Mouse (Mus musculus) lung, postnatal 25 days (tissue): ENCODE results near the gene Sirt1.

Experiments
- DNase-seq: peaks from one replicate; pipeline ENCODE4 v3.0.0; 2022; ENCODE audit warnings: low spot score

Sirt1 gene

GRCm38 (mm10) chr10:63336901-63337300 lies 44.6 kb downstream of the Sirt1 start:
- no peak for DNase-seq

- no peak for DNase-seq
These were observed 54.4 kb downstream of the Sirt1 start for GRCm38 (mm10) chr10:63327091-63327490.

GRCm38 (mm10) chr10:63313726-63314125 lies 67.8 kb downstream of the Sirt1 start:
- DNase-seq = no peak

GRCm38 (mm10) chr10:63308582-63309366 lies 72.7 kb downstream of the Sirt1 start:
- DNase-seq = peak; percentile 81

DNA sequence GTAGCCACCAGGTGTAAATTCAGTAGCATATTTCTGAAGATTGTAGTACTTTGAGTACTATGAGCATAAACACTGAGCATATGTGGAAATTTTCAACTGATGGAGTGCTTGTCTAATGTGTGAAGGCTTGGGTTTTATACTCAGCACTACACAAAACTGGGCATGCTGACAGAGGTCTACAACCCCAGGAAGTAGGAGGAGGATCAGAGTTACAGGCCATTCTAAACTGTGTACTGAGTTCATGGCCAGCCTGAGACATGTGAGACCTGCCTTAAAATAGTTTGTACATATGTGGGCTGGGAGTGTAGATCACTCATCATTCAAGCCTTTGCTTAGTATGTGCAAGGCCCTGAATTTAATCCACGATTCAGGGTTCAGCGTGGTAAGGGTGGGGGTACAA lies 79.1 kb downstream of the Sirt1 start:
- no peak for DNase-seq

GRCm38 (mm10) chr10:63282846-63283245 lies 98.7 kb downstream of the Sirt1 start:
- no peak for DNase-seq

DNA sequence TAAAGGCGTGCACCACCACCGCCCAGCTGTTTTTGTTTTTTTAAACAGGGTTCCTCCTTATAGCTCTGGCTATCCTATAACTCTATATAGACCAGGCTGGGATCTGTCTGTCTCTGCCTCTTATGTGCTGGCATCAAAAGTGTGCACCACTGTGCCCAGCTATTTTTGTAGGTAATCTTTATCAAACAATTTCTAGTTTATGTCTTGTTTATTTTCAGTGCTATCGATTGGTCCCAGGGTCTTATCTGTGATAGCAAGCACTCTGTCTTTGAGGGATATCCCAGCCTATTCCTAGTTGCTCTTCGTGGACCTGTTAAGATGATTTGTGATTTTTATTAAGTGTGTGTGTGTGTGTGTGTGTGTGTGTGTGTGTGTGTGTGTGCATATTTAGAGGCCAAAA lies 99.1 kb downstream of the Sirt1 start:
- DNase-seq = no peak

DNA sequence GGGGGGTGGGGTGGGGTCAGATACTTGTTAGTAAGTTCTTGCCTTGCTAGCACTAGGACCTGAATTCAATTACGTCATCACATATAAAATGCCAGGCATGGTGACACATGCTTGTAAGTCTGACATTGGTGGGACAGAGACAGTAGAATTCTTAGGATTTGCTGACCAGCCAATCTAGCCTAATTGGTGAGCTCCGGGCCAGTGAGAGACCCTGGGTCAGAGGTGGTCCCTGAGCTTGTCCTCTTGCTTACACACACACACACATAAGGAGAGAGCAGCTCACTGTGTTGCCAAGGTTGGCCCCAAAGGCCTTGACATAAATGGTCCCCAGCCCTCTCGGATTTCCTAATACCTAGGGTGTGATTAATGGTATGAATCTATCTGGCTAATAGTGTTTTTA lies 101.7 kb downstream of the Sirt1 start:
- no peak for DNase-seq

DNA sequence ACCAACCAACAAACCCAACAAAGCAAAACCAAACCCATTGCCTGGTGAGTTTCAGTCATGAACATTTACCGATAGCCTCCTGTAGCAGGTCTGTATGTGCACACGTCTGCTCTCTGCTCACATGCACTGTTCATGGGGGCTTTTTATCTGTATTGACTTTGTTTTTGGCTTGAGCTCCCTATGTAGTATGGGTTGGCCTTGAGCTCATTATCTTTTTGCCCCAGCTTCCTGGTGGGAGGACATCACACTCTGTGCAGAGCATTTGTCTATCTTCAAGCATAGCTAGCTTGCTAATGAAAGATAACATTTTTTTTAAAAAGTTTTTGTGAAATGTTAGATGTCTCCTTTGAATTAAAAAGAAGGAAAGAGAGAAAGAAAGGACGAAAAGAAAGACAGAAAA lies 104.5 kb downstream of the Sirt1 start:
- no peak for DNase-seq

DNA sequence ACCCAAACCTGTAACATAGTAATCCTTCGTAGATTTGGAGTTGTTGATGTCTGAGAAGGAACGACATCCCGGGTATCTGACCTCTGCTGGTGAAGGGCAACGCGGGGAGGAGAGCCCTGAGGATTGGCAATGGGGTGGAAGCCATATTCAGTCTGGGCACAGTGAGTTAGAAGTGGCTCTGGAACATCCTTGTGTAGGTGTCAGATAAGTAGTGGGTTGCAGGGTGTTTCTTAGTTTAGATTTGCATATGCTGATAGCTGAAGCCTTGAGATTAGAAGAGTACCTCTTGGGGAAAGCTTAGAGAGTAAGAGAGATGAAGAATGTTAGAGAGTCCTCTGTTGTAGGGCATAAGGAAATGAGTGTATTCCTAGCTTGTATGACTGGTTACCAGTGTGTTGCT lies 108.6 kb downstream of the Sirt1 start:
- no peak for DNase-seq

DNA sequence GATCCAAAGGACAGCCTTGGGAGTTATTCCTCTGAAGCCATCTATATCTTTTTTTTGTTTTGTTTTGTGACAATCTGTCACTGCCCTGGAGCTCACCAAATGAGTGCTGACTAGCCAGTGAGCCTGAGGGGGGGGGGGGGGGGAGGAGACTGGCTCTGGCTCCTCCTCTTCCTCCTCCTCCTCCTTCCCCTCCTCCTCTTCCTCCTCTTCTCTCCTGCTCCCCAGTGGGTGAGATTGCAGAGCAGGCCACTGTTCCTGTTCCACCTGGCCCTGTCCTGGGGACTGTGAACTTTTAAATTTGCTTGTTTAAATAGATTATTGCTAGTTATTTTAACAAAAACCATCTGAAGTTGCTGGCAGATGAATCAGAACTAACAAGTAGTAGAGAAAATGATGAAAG lies 109.1 kb downstream of the Sirt1 start:
- no peak for DNase-seq
